Mouse (Mus musculus) myocyte (in vitro differentiated cells): ENCODE data around the gene Slc25a21.

Source experiments
- CEBPB ChIP-seq: IDR thresholded peaks from 2 replicates; pipeline ENCODE4 v1.6.1; 2011; ENCODE audit warnings: mild to moderate bottlenecking, moderate library complexity; ENCODE audit not compliant: poor library complexity, insufficient read depth, severe bottlenecking
- E2F4 ChIP-seq: IDR thresholded peaks from one replicate; pipeline ENCODE4 v1.6.1; 2011; ENCODE audit warnings: mild to moderate bottlenecking, control low read depth, moderate library complexity; ENCODE audit not compliant: insufficient read depth
- MAX ChIP-seq: IDR thresholded peaks from one replicate; pipeline ENCODE4 v1.6.1; 2011; ENCODE audit warnings: low read depth, mild to moderate bottlenecking, control low read depth
- MYOD1 ChIP-seq, 3 experiments: IDR thresholded peaks; one replicate each; pipeline ENCODE4 v1.6.1; 2011; ENCODE audit warnings: control low read depth in 2 of 3, low read depth in 2 of 3, mild to moderate bottlenecking in 2 of 3, moderate library complexity in 1 of 3; ENCODE audit not compliant: insufficient read length in 2 of 3, control insufficient read depth in 1 of 3
- MYOG ChIP-seq, 3 experiments: IDR thresholded peaks; one replicate each; pipeline ENCODE4 v1.6.1; 2011; ENCODE audit warnings: control low read depth in 2 of 3, low read depth in 2 of 3, mild to moderate bottlenecking in 2 of 3; ENCODE audit not compliant: insufficient read length in 2 of 3, control insufficient read depth in 1 of 3, insufficient read depth in 1 of 3
- POLR2A ChIP-seq: IDR thresholded peaks from one replicate; pipeline ENCODE4 v1.6.1; 2011; ENCODE audit warnings: low read depth, mild to moderate bottlenecking, control low read depth, moderate library complexity; ENCODE audit not compliant: insufficient read length
- POLR2AphosphoS2 ChIP-seq: IDR thresholded peaks from one replicate; pipeline ENCODE4 v1.6.1; 2011; ENCODE audit warnings: low read depth, control low read depth; ENCODE audit not compliant: insufficient read length
- REST ChIP-seq: IDR thresholded peaks from one replicate; pipeline ENCODE4 v1.6.1; 2011; ENCODE audit warnings: mild to moderate bottlenecking, control low read depth, moderate library complexity; ENCODE audit not compliant: insufficient read depth, insufficient read length
- SRF ChIP-seq: IDR thresholded peaks from one replicate; pipeline ENCODE4 v1.6.1; 2011; ENCODE audit warnings: low read depth; ENCODE audit not compliant: control insufficient read depth, insufficient read length
- TCF12 ChIP-seq: IDR thresholded peaks from one replicate; pipeline ENCODE4 v1.6.1; 2011; ENCODE audit warnings: mild to moderate bottlenecking, control low read depth; ENCODE audit not compliant: poor library complexity, insufficient read depth, severe bottlenecking
- TCF3 ChIP-seq: IDR thresholded peaks from one replicate; pipeline ENCODE4 v1.6.1; 2011; ENCODE audit warnings: low read depth, control low read depth; ENCODE audit not compliant: insufficient read length
- USF1 ChIP-seq: IDR thresholded peaks from one replicate; pipeline ENCODE4 v1.6.1; 2011; ENCODE audit warnings: low read depth, mild to moderate bottlenecking, control low read depth, moderate library complexity

GRCm38 (mm10) chr12:56699915-56700900 is 497.1 kb downstream of the Slc25a21 start:
- TF ChIP-seq POLR2A (no peak), POLR2AphosphoS2 (no peak), USF1 (no peak), E2F4 (no peak), TCF3 (no peak), SRF (no peak), CEBPB (no peak), MYOD1 (IDR thresholded peaks at IDR 0.05; ENCODE audit: control insufficient read depth in 1 of 3, insufficient read length in 2 of 3, low read depth in 2 of 3) (no peak), REST (no peak), MAX (no peak), TCF12 (no peak), MYOG (IDR thresholded peaks at IDR 0.05; ENCODE audit: control insufficient read depth in 1 of 3, insufficient read depth in 1 of 3, insufficient read length in 2 of 3, low read depth in 2 of 3) (no peak)
